Mouse (Mus musculus) lung, postnatal 0 days (tissue): Measurements from ENCODE around the gene Stag1.

Source experiments
- CTCF ChIP-seq: IDR thresholded peaks from 2 replicates; pipeline ENCODE4 v1.5.1; 2016; ENCODE audit warnings: antibody characterized with exemption, mild to moderate bottlenecking
- EP300 ChIP-seq: IDR thresholded peaks from 2 replicates; pipeline ENCODE4 v1.6.1; 2016; ENCODE audit warnings: antibody characterized with exemption, mild to moderate bottlenecking, control low read depth

DNA sequence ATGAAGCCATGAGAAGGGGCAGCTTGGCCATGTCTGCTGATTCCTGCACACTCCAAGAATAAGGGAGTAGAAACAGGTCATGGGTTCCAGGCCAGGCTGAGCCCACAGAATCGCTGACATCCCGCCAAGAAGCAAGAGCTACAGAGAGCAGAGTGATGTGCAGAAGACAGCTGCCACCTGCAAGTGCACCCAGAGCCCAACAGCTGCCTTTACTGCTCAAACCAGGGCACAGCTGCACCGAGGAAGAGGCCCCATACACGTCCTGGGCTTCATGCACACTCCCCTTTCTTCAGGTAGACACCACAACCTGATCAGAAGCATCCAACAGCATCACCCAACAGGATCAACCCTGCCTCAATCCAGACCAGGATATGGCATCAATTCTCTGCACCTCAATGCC is 396.3 kb downstream of the Stag1 start:
- no peak for TF ChIP-seq CTCF
- TF ChIP-seq EP300: no peak
